Mouse (Mus musculus) heart, postnatal 0 days (tissue): ENCODE data around the gene Atp5k. TPM values are rescaled to one million over a fixed set of nuclear protein-coding genes. Genes with fewer than 3 reads are reported as not detected.

Experiments used
- ATAC-seq: fragments of 200-750 bp; cut with Nextera tagmentation; 2 replicates; pipeline ENCODE4 v1.8.0; 2017; ENCODE audit warnings: low read depth, moderate number of reproducible peaks, moderate library complexity; ENCODE audit not compliant: insufficient read depth
- DNase-seq: peaks from one replicate; pipeline ENCODE4 v3.0.0-alpha.2; 2016; ENCODE audit warnings: low spot score
- H3K27ac ChIP-seq: fragments of 300-500 bp; sonication (generic); 2 replicates; pipeline ENCODE4 v1.5.1; 2014; ENCODE audit warnings: low read depth, mild to moderate bottlenecking
- H3K27me3 ChIP-seq: fragments of 300-500 bp; sonication (generic); 2 replicates; pipeline ENCODE4 v1.6.1; 2014; ENCODE audit warnings: low read length, mixed read lengths; ENCODE audit not compliant: control insufficient read depth, insufficient read depth
- H3K36me3 ChIP-seq: fragments of 300-500 bp; sonication (generic); replicated peaks from 2 replicates; pipeline ENCODE4 v1.6.1; 2014; ENCODE audit warnings: low read length, mixed read lengths; ENCODE audit not compliant: control insufficient read depth, insufficient read depth
- H3K4me1 ChIP-seq: fragments of 300-500 bp; sonication (generic); 2 replicates; pipeline ENCODE4 v1.6.1; 2014; ENCODE audit warnings: antibody characterized with exemption; ENCODE audit not compliant: control insufficient read depth, insufficient read depth
- H3K4me2 ChIP-seq: fragments of 300-500 bp; sonication (generic); 2 replicates; pipeline ENCODE4 v1.6.1; 2014; ENCODE audit warnings: low read depth, mild to moderate bottlenecking, low read length, moderate library complexity
- H3K4me3 ChIP-seq: fragments of 300-500 bp; sonication (generic); 2 replicates; pipeline ENCODE4 v1.5.1; 2014; ENCODE audit warnings: low read depth, low read length
- H3K9ac ChIP-seq: fragments of 300-500 bp; sonication (generic); replicated peaks from 2 replicates; pipeline ENCODE4 v1.6.1; 2014; ENCODE audit warnings: low read depth, low read length, mixed read lengths
- H3K9me3 ChIP-seq: fragments of 300-500 bp; sonication (generic); replicated peaks from 2 replicates; pipeline ENCODE4 v1.6.1; 2016; ENCODE audit warnings: low read length; ENCODE audit not compliant: control insufficient read depth
- CTCF ChIP-seq: IDR thresholded peaks from 2 replicates; pipeline ENCODE4 v1.5.1; 2016; ENCODE audit warnings: antibody characterized with exemption, control low read depth, low read depth
- EP300 ChIP-seq: IDR thresholded peaks from 2 replicates; pipeline ENCODE4 v1.6.1; 2016; ENCODE audit warnings: antibody characterized with exemption, low read depth
- WGBS: fragments of 180-500 bp; shearing (Covaris S2); extraction: QIAGEN DNeasy Blood & Tissue Kit; methylation state at CpG from one replicate; pipeline ENCODE4 v1.1.7; 2014; 5-methylcytosine and 5-hydroxymethylcytosine counted together
- polyA plus RNA-seq: library from polyadenylated mRNA; unstranded; fragments of >200 nt; fragmentation: Nextera tagmentation; extraction: Ambion mirVana; gene quantifications from 2 replicates; pipeline ENCODE4 v1.2.1, GENCODE M21; 2015
- total RNA-seq: library from RNA; depleted of rRNA; stranded (reverse); fragments of >200 nt; gene quantifications from 2 replicates; pipeline ENCODE4 v1.2.3, GENCODE M21; 2014; ENCODE audit warnings: low replicate concordance

Atp5k gene
- total and polyA plus RNA-seq, 2 experiments from 2014 or later = 139 to 1,920 TPM

GRCm38 (mm10) chr5:108448785-108449668 is 14.8 kb upstream of the Atp5k start, which contains the start of gene Mfsd7a:
Gene Mfsd7a (minus strand): TSS chr5:108448891.
- TF ChIP-seq EP300 = no peak
- no peak for TF ChIP-seq CTCF
- H3K27ac ChIP-seq = peak within 1 kb of the TSS; percentile 50; the same call in 1 of the 2 replicates
- ATAC-seq (peak; percentile 93), DNase-seq (peak; percentile 57)
- no peaks in the 10 kb centered on the region for H3K9me3 ChIP-seq
- no peaks in the 10 kb centered on the region for H3K36me3 ChIP-seq
- WGBS = 10% methylated on average over 24 of the region's 24 CpGs
- H3K9ac ChIP-seq = peak within 1 kb of the TSS; percentile 43
- peak within 1 kb of the TSS; percentile 44 for H3K4me3 ChIP-seq
- peak within 1 kb of the TSS; percentile 69 for H3K4me2 ChIP-seq
- peaks cover 9% of the 10 kb centered on the region; the same call in 1 of the 2 replicates for H3K4me1 ChIP-seq
- no peaks in the 10 kb centered on the region for H3K27me3 ChIP-seq

- no peak overlapping the region for H3K27ac ChIP-seq
- no peaks in the 10 kb centered on the region for H3K27me3 ChIP-seq
- no peak overlapping the region for H3K4me2 ChIP-seq
- DNase-seq (no peak), ATAC-seq (no peak)
- no peak for TF ChIP-seq EP300
- no peaks in the 10 kb centered on the region for H3K36me3 ChIP-seq
- no peak overlapping the region for H3K9ac ChIP-seq
- peaks cover 9% of the 10 kb centered on the region; the same call in 1 of the 2 replicates for H3K4me1 ChIP-seq
- no peak overlapping the region for H3K4me3 ChIP-seq
- H3K9me3 ChIP-seq = no peaks in the 10 kb centered on the region
- WGBS = 83% methylated on average over 7 of the region's 7 CpGs
Observed at GRCm38 (mm10) chr5:108447857-108448256, 13.6 kb upstream of the Atp5k start.

GRCm38 (mm10) chr5:108446973-108447372 is 12.7 kb upstream of the Atp5k start:
- no peaks in the 10 kb centered on the region for H3K36me3 ChIP-seq
- TF ChIP-seq CTCF = no peak
- H3K4me3 ChIP-seq = no peak overlapping the region
- H3K27me3 ChIP-seq = no peaks in the 10 kb centered on the region
- no peak for ATAC-seq
- peaks cover 9% of the 10 kb centered on the region; the same call in 1 of the 2 replicates for H3K4me1 ChIP-seq
- H3K9ac ChIP-seq = no peak overlapping the region
- no peak for DNase-seq
- WGBS = 78% methylated on average over 3 of the region's 3 CpGs
- H3K4me2 ChIP-seq = no peak overlapping the region
- no peak overlapping the region for H3K27ac ChIP-seq
- H3K9me3 ChIP-seq = no peaks in the 10 kb centered on the region

GRCm38 (mm10) chr5:108436101-108436500 is 1.9 kb upstream of the Atp5k start:
- no peak overlapping the region for H3K9ac ChIP-seq
- 76% methylated on average over 2 of the region's 2 CpGs for WGBS
- no peak overlapping the region for H3K27ac ChIP-seq
- peaks cover 14% of the 10 kb centered on the region for H3K36me3 ChIP-seq
- H3K4me2 ChIP-seq = no peak overlapping the region
- DNase-seq = no peak
- H3K4me1 ChIP-seq = peaks cover 9% of the 10 kb centered on the region
- no peak overlapping the region for H3K4me3 ChIP-seq
- H3K9me3 ChIP-seq = no peaks in the 10 kb centered on the region
- no peak for TF ChIP-seq EP300
- TF ChIP-seq CTCF = no peak
- H3K27me3 ChIP-seq = 0 out of 2 replicates have a peak, but pooled peaks cover 3% of the 10 kb centered on the region
- no peak for ATAC-seq

- 0 out of 2 replicates have a peak, but pooled peaks cover 3% of the 10 kb centered on the region for H3K27me3 ChIP-seq
- no peak for TF ChIP-seq CTCF
- TF ChIP-seq EP300 = no peak
- DNase-seq = no peak
- ATAC-seq = no peak
- no peak overlapping the region for H3K4me2 ChIP-seq
- no peaks in the 10 kb centered on the region for H3K9me3 ChIP-seq
- H3K4me3 ChIP-seq = no peak overlapping the region
- H3K36me3 ChIP-seq = peaks cover 27% of the 10 kb centered on the region
- H3K9ac ChIP-seq = no peak overlapping the region
- 83% methylated on average over 6 of the region's 6 CpGs for WGBS
- H3K4me1 ChIP-seq = peaks cover 9% of the 10 kb centered on the region
- no peak overlapping the region for H3K27ac ChIP-seq
Observed at GRCm38 (mm10) chr5:108431196-108431595, 3.1 kb downstream of the Atp5k start.
